Comparison of ENCODE assay signal across 32 mouse cellular contexts in the genomic region with DNA sequence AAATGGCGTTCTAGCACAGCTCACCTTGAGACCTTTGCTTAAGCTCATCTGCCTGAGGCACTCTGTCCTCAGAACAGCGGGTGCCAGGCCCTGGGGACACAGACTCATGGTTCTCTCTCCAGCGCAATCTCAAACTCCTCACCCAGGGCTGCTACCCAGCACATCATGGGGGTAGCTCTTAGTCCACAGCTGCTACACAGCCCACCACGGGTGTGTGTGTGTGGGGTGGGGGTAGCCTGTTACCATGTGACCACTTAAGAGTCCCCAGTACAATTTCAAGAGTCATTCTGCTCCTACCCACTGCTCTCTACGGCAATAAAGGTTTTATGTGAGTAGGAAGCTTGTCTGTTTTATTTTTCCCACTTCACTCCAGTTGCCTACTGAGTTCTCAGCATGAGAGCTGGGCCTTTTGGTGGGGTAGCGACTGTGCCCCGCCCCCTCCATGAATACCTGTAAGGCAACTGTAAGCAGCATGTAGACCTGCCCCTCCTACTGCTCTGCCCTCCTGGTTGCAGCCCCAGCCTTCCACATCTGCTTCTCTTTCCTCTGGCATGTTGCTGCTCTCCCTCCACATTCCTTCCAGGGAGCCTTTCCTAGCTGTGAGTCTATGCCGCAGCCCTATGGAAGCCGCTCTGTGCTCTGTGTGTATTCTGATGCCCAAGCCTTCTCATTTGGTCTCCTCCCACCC. TPM values are rescaled to one million over a fixed set of nuclear protein-coding genes. Genes with fewer than 3 reads are reported as not detected.
DNase-seq lines count a peak whose midpoint lies in the region; ATAC-seq lines count a peak whose summit lies in the region.
"Had no signal": no experiment of that assay in that cellular context is flagged by ENCODE, and none has a peak within 500 bp of the region (broad histone marks: within the 10 kb centered on the region; RNA-seq: fewer than 3 reads in every experiment).

No protein-coding gene starts in this region.

- no peak overlapping the region for H3K4me2 ChIP-seq in heart, embryonic 15.5 days
- no peak overlapping the region for H3K4me2 ChIP-seq in neural tube, embryonic 15.5 days
- H3K4me2 ChIP-seq: embryonic facial prominence, embryonic 15.5 days; forebrain, embryonic 12.5 days; hindbrain, embryonic 15.5 days; kidney, embryonic 15.5 days; liver, embryonic 15.5 days; lung, embryonic 14.5 days had no signal

- DNase-seq in heart, embryonic 10.5 days (ENCODE audit: low spot score): no peak
- DNase-seq in heart, adult 8-10 months (ENCODE audit: low spot score): no peak
- no peak for DNase-seq in heart, postnatal 14 days
- no peak for DNase-seq in limb, embryonic 10.5 days (ENCODE audit: low spot score)
- DNase-seq: adrenal gland, adult 2 months; cerebellum, adult 8-10 months; cerebellum, postnatal 25 days; forebrain, postnatal 0 days; gastrocnemius, postnatal 36 days; kidney, adult 11 months; kidney, postnatal 25 days; lung, embryonic 14.5 days; lung, postnatal 14 days; midbrain, embryonic 14.5 days; right cerebral cortex, postnatal 4 days; thymus, adult 2 months; thymus, postnatal 36 days had no signal

- ATAC-seq in heart, embryonic 15.5 days (replicated peaks; ENCODE audit: insufficient number of reproducible peaks, insufficient read depth, low FRiP score, low read depth): no peak
- ATAC-seq in neural tube, embryonic 15.5 days (ENCODE audit: low FRiP score): peak; percentile 24; the same call in 1 of the 2 replicates
- ATAC-seq in monocyte, adult 5-6 weeks (replicated peaks; ENCODE audit: insufficient number of reproducible peaks, low FRiP score, low TSS enrichment, poor library complexity, severe bottlenecking): no peak
- ATAC-seq: CD4-positive, CD25-positive, alpha-beta regulatory T cell, adult 4 months; forebrain, postnatal 0 days; inflammation-experienced regulatory T-cells, adult 6 months had no signal

- peak overlapping the region; percentile 69 for H3K27ac ChIP-seq in heart, embryonic 10.5 days
- peak overlapping the region; percentile 38 for H3K27ac ChIP-seq in heart, embryonic 15.5 days
- H3K27ac ChIP-seq in limb, embryonic 10.5 days: peak overlapping the region; percentile 46; the same call in 1 of the 2 replicates
- no peak overlapping the region for H3K27ac ChIP-seq in neural tube, embryonic 15.5 days (replicated peaks)
- H3K27ac ChIP-seq: embryonic facial prominence, embryonic 10.5 days; embryonic facial prominence, embryonic 15.5 days; forebrain, embryonic 12.5 days; hindbrain, embryonic 10.5 days; hindbrain, embryonic 15.5 days; kidney, embryonic 15.5 days; left cerebral cortex, adult 2 months; liver, embryonic 15.5 days; stomach, postnatal 0 days had no signal

- intact Hi-C loops in heart, postnatal 14 days (cut with DNase I): no loop called here

- peaks cover 56% of the 10 kb centered on the region for H3K4me1 ChIP-seq in heart, embryonic 10.5 days
- peaks cover 51% of the 10 kb centered on the region for H3K4me1 ChIP-seq in heart, embryonic 15.5 days (replicated peaks)
- H3K4me1 ChIP-seq in limb, embryonic 10.5 days: peaks cover 15% of the 10 kb centered on the region
- no peaks in the 10 kb centered on the region; the same call in 1 of the 2 replicates for H3K4me1 ChIP-seq in neural tube, embryonic 15.5 days
- H3K4me1 ChIP-seq: hindbrain, embryonic 15.5 days; kidney, embryonic 15.5 days; liver, embryonic 15.5 days had no signal

- H3K27me3 ChIP-seq in heart, embryonic 10.5 days (ENCODE audit: insufficient read depth, poor library complexity, severe bottlenecking): 0 out of 2 replicates have a peak, but pooled peaks cover 14% of the 10 kb centered on the region
- H3K27me3 ChIP-seq in heart, embryonic 15.5 days: no peaks in the 10 kb centered on the region
- 0 out of 2 replicates have a peak, but pooled peaks cover 3% of the 10 kb centered on the region for H3K27me3 ChIP-seq in limb, embryonic 10.5 days (ENCODE audit: low read depth, poor library complexity, severe bottlenecking)
- no peaks in the 10 kb centered on the region for H3K27me3 ChIP-seq in neural tube, embryonic 15.5 days (replicated peaks)
- H3K27me3 ChIP-seq: hindbrain, embryonic 15.5 days had no signal

- no peaks in the 10 kb centered on the region for H3K9me3 ChIP-seq in heart, embryonic 10.5 days
- no peaks in the 10 kb centered on the region for H3K9me3 ChIP-seq in heart, embryonic 15.5 days (replicated peaks)
- H3K9me3 ChIP-seq in limb, embryonic 10.5 days (replicated peaks): no peaks in the 10 kb centered on the region
- H3K9me3 ChIP-seq in neural tube, embryonic 15.5 days (replicated peaks): no peaks in the 10 kb centered on the region
- H3K9me3 ChIP-seq: embryonic facial prominence, embryonic 10.5 days; embryonic facial prominence, embryonic 15.5 days; forebrain, embryonic 12.5 days; hindbrain, embryonic 10.5 days; hindbrain, embryonic 15.5 days; kidney, embryonic 15.5 days; liver, embryonic 15.5 days had no signal

- H3K36me3 ChIP-seq in heart, embryonic 10.5 days: peaks cover 17% of the 10 kb centered on the region
- H3K36me3 ChIP-seq in heart, embryonic 15.5 days: peaks cover 2% of the 10 kb centered on the region; the same call in 1 of the 2 replicates
- no peaks in the 10 kb centered on the region for H3K36me3 ChIP-seq in limb, embryonic 10.5 days
- H3K36me3 ChIP-seq in neural tube, embryonic 15.5 days: no peaks in the 10 kb centered on the region
- H3K36me3 ChIP-seq: embryonic facial prominence, embryonic 10.5 days; embryonic facial prominence, embryonic 15.5 days; forebrain, embryonic 12.5 days; hindbrain, embryonic 10.5 days; hindbrain, embryonic 15.5 days; kidney, embryonic 15.5 days; liver, embryonic 15.5 days had no signal

- H3K4me3 ChIP-seq in heart, embryonic 10.5 days: no peak overlapping the region
- H3K4me3 ChIP-seq in heart, embryonic 15.5 days: no peak overlapping the region
- H3K4me3 ChIP-seq in limb, embryonic 10.5 days: no peak overlapping the region
- no peak overlapping the region for H3K4me3 ChIP-seq in neural tube, embryonic 15.5 days (replicated peaks)
- H3K4me3 ChIP-seq: embryonic facial prominence, embryonic 10.5 days; embryonic facial prominence, embryonic 15.5 days; forebrain, embryonic 12.5 days; hindbrain, embryonic 10.5 days; hindbrain, embryonic 15.5 days; kidney, embryonic 15.5 days; left cerebral cortex, adult 2 months; liver, embryonic 15.5 days had no signal

- WGBS in heart, embryonic 10.5 days: 39% methylated on average over 9 of the region's 9 CpGs
- WGBS in heart, embryonic 15.5 days: 43% methylated on average over 9 of the region's 9 CpGs
- 43% methylated on average over 9 of the region's 9 CpGs for WGBS in limb, embryonic 10.5 days
- 32% methylated on average over 9 of the region's 9 CpGs for WGBS in neural tube, embryonic 15.5 days

- 0 out of 2 replicates have a peak overlapping the region, but pooled peaks have one; percentile 12 for H3K9ac ChIP-seq in heart, embryonic 15.5 days
- H3K9ac ChIP-seq in neural tube, embryonic 15.5 days (replicated peaks): no peak overlapping the region
- H3K9ac ChIP-seq: embryonic facial prominence, embryonic 15.5 days; forebrain, embryonic 12.5 days; forebrain, postnatal 0 days; hindbrain, embryonic 15.5 days; kidney, embryonic 15.5 days; liver, embryonic 15.5 days; lung, embryonic 14.5 days had no signal

RNA-seq across cellular contexts. Expression of a gene that starts 24.9 kb away (rescaled TPM):
- polyA plus RNA-seq in heart, embryonic 10.5 days (2016; fragmentation: Nextera tagmentation; extraction: Ambion mirVana): 49.3 and 117 TPM in 2 replicates
- total RNA-seq in heart, adult 8-10 months (2022): 100 to 1,000 TPM; 586 to 686 (median 600) TPM
- polyA plus RNA-seq in heart, embryonic 15.5 days (2015; fragmentation: Nextera tagmentation; extraction: Ambion mirVana): 188 and 216 TPM in 2 replicates
- total RNA-seq in heart, postnatal 14 days (2021): 100 to 1,000 TPM; 380 to 433 TPM
- polyA plus RNA-seq in limb, embryonic 10.5 days (2016; fragmentation: Nextera tagmentation; extraction: Ambion mirVana): 0.14 TPM in 1 of 2 replicates, not detected in the other
- polyA plus RNA-seq in neural tube, embryonic 15.5 days (2015; fragmentation: Nextera tagmentation; extraction: Ambion mirVana): 1.1 and 1.8 TPM in 2 replicates
- not detected in 3 replicates for total RNA-seq in monocyte, adult 5-6 weeks (2017)
- polyA plus RNA-seq: forebrain, embryonic 12.5 days; forebrain, postnatal 0 days; inflammation-experienced regulatory T-cells, adult 6 months; liver, adult 2 months; lung, embryonic 14.5 days; midbrain, embryonic 14.5 days had no signal

RNA-seq across cellular contexts. Expression of a gene that starts 28.6 kb away (rescaled TPM):
- polyA plus RNA-seq in heart, embryonic 10.5 days (2016; fragmentation: Nextera tagmentation; extraction: Ambion mirVana): 30.5 and 34.0 TPM in 2 replicates
- 1 to 10 TPM; 3.7 to 6.6 (median 4.6) TPM for total RNA-seq in heart, adult 8-10 months (2022)
- polyA plus RNA-seq in heart, embryonic 15.5 days (2015; fragmentation: Nextera tagmentation; extraction: Ambion mirVana): 12.5 and 13.6 TPM in 2 replicates
- 1 to 10 TPM; 2.8 to 2.9 TPM for total RNA-seq in heart, postnatal 14 days (2021)
- 16.0 and 18.8 TPM in 2 replicates for polyA plus RNA-seq in limb, embryonic 10.5 days (2016; fragmentation: Nextera tagmentation; extraction: Ambion mirVana)
- polyA plus RNA-seq in neural tube, embryonic 15.5 days (2015; fragmentation: Nextera tagmentation; extraction: Ambion mirVana): 14.4 and 19.0 TPM in 2 replicates
- 0.57 to 0.85 TPM in 2 of 3 replicates, not detected in the other for total RNA-seq in monocyte, adult 5-6 weeks (2017)

RNA-seq across cellular contexts. Expression of a gene that starts 58.9 kb away (rescaled TPM):
- polyA plus RNA-seq in heart, embryonic 10.5 days (2016; fragmentation: Nextera tagmentation; extraction: Ambion mirVana): 23.5 and 27.3 TPM in 2 replicates
- 10 to 100 TPM; 67.1 to 79.4 (median 73.3) TPM for total RNA-seq in heart, adult 8-10 months (2022)
- polyA plus RNA-seq in heart, embryonic 15.5 days (2015; fragmentation: Nextera tagmentation; extraction: Ambion mirVana): 24.5 and 28.3 TPM in 2 replicates
- total RNA-seq in heart, postnatal 14 days (2021): 10 to 100 TPM; 45.7 to 51.6 TPM
- 19.9 and 23.3 TPM in 2 replicates for polyA plus RNA-seq in limb, embryonic 10.5 days (2016; fragmentation: Nextera tagmentation; extraction: Ambion mirVana)
- polyA plus RNA-seq in neural tube, embryonic 15.5 days (2015; fragmentation: Nextera tagmentation; extraction: Ambion mirVana): 32.9 and 36.5 TPM in 2 replicates
- total RNA-seq in monocyte, adult 5-6 weeks (2017): 13.0 to 26.2 TPM (median 21.2 TPM) in 3 replicates

RNA-seq across cellular contexts. Expression of a gene that starts 58.9 kb away (rescaled TPM):
- polyA plus RNA-seq in heart, embryonic 10.5 days (2016; fragmentation: Nextera tagmentation; extraction: Ambion mirVana): 37.5 and 39.6 TPM in 2 replicates
- 10 to 100 TPM; 28.3 to 38.8 (median 33.8) TPM for total RNA-seq in heart, adult 8-10 months (2022)
- 26.1 and 33.6 TPM in 2 replicates for polyA plus RNA-seq in heart, embryonic 15.5 days (2015; fragmentation: Nextera tagmentation; extraction: Ambion mirVana)
- total RNA-seq in heart, postnatal 14 days (2021): 10 to 100 TPM; 22.0 to 26.6 TPM
- 32.1 and 37.5 TPM in 2 replicates for polyA plus RNA-seq in limb, embryonic 10.5 days (2016; fragmentation: Nextera tagmentation; extraction: Ambion mirVana)
- 50.9 and 54.7 TPM in 2 replicates for polyA plus RNA-seq in neural tube, embryonic 15.5 days (2015; fragmentation: Nextera tagmentation; extraction: Ambion mirVana)
- total RNA-seq in monocyte, adult 5-6 weeks (2017): 9.7 to 19.3 TPM (median 12.1 TPM) in 3 replicates

Comparison
In these comparisons a context has a peak if more than half of its experiments do, and no peak if none do; other contexts are left out.
1. RNA of a gene that starts 24.9 kb away (polyA plus RNA-seq): 188 to 216 TPM in heart, embryonic 15.5 days and 49.3 to 117 TPM in heart, embryonic 10.5 days; 1.1 to 1.8 TPM in neural tube, embryonic 15.5 days and 0.14 TPM in limb, embryonic 10.5 days; every median in the first group is over 10 times any median in the second.